Mouse (Mus musculus) lung, embryonic 14.5 days (tissue): Measurements from ENCODE around the gene Ehhadh. TPM values are rescaled to one million over a fixed set of nuclear protein-coding genes. Genes with fewer than 3 reads are reported as not detected.

Experiments used
- ATAC-seq: fragments of 200-750 bp; cut with Nextera tagmentation; 2 replicates; pipeline ENCODE4 v1.8.0; 2017; ENCODE audit warnings: mild to moderate bottlenecking, moderate TSS enrichment, moderate library complexity; ENCODE audit not compliant: insufficient read depth
- DNase-seq: peaks from one replicate; pipeline ENCODE4 v3.0.0-alpha.2; 2015
- H3K27ac ChIP-seq: fragments of 300-500 bp; sonication (generic); 2 replicates; pipeline ENCODE4 v1.5.1; 2014; ENCODE audit warnings: low read depth, mild to moderate bottlenecking, moderate library complexity
- H3K27me3 ChIP-seq: fragments of 300-500 bp; sonication (generic); 2 replicates; pipeline ENCODE4 v1.6.1; 2014; ENCODE audit warnings: low read length, control low read depth; ENCODE audit not compliant: insufficient read depth
- H3K36me3 ChIP-seq: fragments of 300-500 bp; sonication (generic); 2 replicates; pipeline ENCODE4 v1.6.1; 2014; ENCODE audit warnings: control low read depth; ENCODE audit not compliant: insufficient read depth
- H3K4me1 ChIP-seq: fragments of 300-500 bp; sonication (generic); 2 replicates; pipeline ENCODE4 v1.6.1; 2014; ENCODE audit warnings: antibody characterized with exemption, control low read depth; ENCODE audit not compliant: insufficient read depth
- H3K4me2 ChIP-seq: fragments of 300-500 bp; sonication (generic); 2 replicates; pipeline ENCODE4 v1.6.1; 2014; ENCODE audit warnings: mild to moderate bottlenecking
- H3K4me3 ChIP-seq: fragments of 300-500 bp; sonication (generic); 2 replicates; pipeline ENCODE4 v1.5.1; 2014; ENCODE audit warnings: low read depth, low read length
- H3K9ac ChIP-seq: fragments of 300-500 bp; sonication (generic); 2 replicates; pipeline ENCODE4 v1.6.1; 2014
- H3K9me3 ChIP-seq: fragments of 300-500 bp; sonication (generic); 2 replicates; pipeline ENCODE4 v1.6.1; 2016; ENCODE audit warnings: low read depth, low read length, control low read depth
- CTCF ChIP-seq: IDR thresholded peaks from 2 replicates; pipeline ENCODE4 v1.5.1; 2016; ENCODE audit warnings: antibody characterized with exemption, low read depth
- WGBS: fragments of 180-500 bp; shearing (Covaris S2); extraction: QIAGEN DNeasy Blood & Tissue Kit; methylation state at CpG from one replicate; pipeline ENCODE4 v1.1.7; 2014; 5-methylcytosine and 5-hydroxymethylcytosine counted together
- polyA plus RNA-seq: library from polyadenylated mRNA; unstranded; fragments of >200 nt; fragmentation: Nextera tagmentation; extraction: Ambion mirVana; gene quantifications from 2 replicates; pipeline ENCODE4 v1.2.1, GENCODE M21; 2014

Ehhadh gene
- polyA plus RNA-seq, 1 experiment from 2014 or later = 1.6 TPM

GRCm38 (mm10) chr16:21786317-21786716 is 1.3 kb downstream of the Ehhadh start:
- Histone ChIP-seq H3K4me3 (no peak overlapping the region), H3K36me3 (no peaks in the 10 kb centered on the region), H3K4me2 (no peak overlapping the region), H3K9me3 (no peaks in the 10 kb centered on the region), H3K4me1 (no peaks in the 10 kb centered on the region), H3K27ac (no peak overlapping the region), H3K27me3 (no peaks in the 10 kb centered on the region), H3K9ac (no peak overlapping the region)
- no peak for DNase-seq
- ATAC-seq = no peak
- 83% methylated on average over 8 of the region's 8 CpGs for WGBS
- TF ChIP-seq CTCF = no peak

GRCm38 (mm10) chr16:21785000-21785399 is 2.6 kb downstream of the Ehhadh start:
- Histone ChIP-seq H3K27ac (no peak overlapping the region), H3K4me1 (no peaks in the 10 kb centered on the region), H3K4me3 (no peak overlapping the region), H3K27me3 (no peaks in the 10 kb centered on the region), H3K4me2 (no peak overlapping the region), H3K9ac (no peak overlapping the region), H3K36me3 (no peaks in the 10 kb centered on the region), H3K9me3 (no peaks in the 10 kb centered on the region)
- DNase-seq (no peak), ATAC-seq (no peak)
- 67% methylated on average over 4 of the region's 4 CpGs for WGBS
- no peak for TF ChIP-seq CTCF

- TF ChIP-seq CTCF = no peak
- no peak overlapping the region for H3K9ac ChIP-seq
- 29% methylated on average over 2 of the region's 2 CpGs for WGBS
Measured at GRCm38 (mm10) chr16:21782807-21783206, 4.8 kb downstream of the Ehhadh start.

DNA sequence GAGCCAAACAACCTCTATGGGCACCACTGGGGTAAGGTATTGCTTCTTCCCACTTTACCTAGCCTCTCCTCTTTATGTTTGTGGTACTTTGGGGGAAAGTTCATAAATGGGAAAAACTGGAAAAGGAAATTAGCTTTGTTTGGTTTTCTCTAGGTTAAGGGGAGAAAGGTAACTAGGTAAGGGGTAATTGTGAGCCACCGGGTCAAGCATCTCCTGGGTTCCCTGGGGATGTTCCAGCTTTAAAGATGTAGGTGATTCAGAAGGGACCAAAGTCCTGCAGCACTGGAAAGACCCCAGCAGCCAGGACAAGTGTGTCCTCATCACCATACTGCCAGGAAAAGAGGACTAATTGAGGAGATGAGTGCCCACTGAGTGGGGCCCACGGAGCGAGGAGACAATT is 5.7 kb downstream of the Ehhadh start:
- no peak for ATAC-seq
- Histone ChIP-seq H3K36me3 (no peaks in the 10 kb centered on the region), H3K4me3 (no peak overlapping the region), H3K4me1 (no peaks in the 10 kb centered on the region), H3K27ac (no peak overlapping the region), H3K4me2 (no peak overlapping the region), H3K9ac (no peak overlapping the region), H3K27me3 (no peaks in the 10 kb centered on the region), H3K9me3 (no peaks in the 10 kb centered on the region)
- DNase-seq = no peak
- 70% methylated on average over 3 of the region's 3 CpGs for whole genome bisulfite sequencing
- no peak for TF ChIP-seq CTCF

More at GRCm38 (mm10) chr16:21782807-21783206, 4.8 kb downstream of the Ehhadh start:
- H3K27ac ChIP-seq = no peak overlapping the region
- DNase-seq (no peak), ATAC-seq (no peak)
- no peaks in the 10 kb centered on the region for H3K9me3 ChIP-seq
- H3K4me3 ChIP-seq = no peak overlapping the region
- H3K27me3 ChIP-seq = no peaks in the 10 kb centered on the region
- H3K36me3 ChIP-seq = no peaks in the 10 kb centered on the region
- no peaks in the 10 kb centered on the region for H3K4me1 ChIP-seq
- H3K4me2 ChIP-seq = no peak overlapping the region

DNA sequence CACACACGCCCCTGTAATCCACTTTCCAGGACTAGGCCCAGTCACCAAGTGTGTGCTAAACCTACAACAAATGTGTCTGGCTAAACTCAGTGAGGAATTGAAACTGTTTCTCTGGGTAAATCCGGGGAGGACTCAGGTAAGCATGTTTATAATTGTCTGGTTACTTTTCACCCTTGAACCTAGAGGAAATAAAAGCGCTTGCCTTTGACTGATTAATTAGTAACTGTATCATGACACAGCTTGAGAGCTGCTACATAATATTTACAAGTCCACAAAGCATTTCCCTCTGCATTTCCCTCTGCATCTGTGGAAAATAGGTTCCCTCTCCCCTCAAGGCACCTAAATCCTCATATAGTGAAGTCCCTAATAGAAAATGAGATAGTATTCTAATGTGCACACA is 6.3 kb downstream of the Ehhadh start:
- Histone ChIP-seq H3K4me1 (no peaks in the 10 kb centered on the region), H3K27ac (no peak overlapping the region), H3K4me3 (no peak overlapping the region), H3K36me3 (no peaks in the 10 kb centered on the region), H3K27me3 (no peaks in the 10 kb centered on the region), H3K4me2 (no peak overlapping the region), H3K9me3 (no peaks in the 10 kb centered on the region), H3K9ac (no peak overlapping the region)
- ATAC-seq = no peak
- 68% methylated on average over 3 of the region's 3 CpGs for WGBS
- no peak for TF ChIP-seq CTCF
- DNase-seq = no peak

DNA sequence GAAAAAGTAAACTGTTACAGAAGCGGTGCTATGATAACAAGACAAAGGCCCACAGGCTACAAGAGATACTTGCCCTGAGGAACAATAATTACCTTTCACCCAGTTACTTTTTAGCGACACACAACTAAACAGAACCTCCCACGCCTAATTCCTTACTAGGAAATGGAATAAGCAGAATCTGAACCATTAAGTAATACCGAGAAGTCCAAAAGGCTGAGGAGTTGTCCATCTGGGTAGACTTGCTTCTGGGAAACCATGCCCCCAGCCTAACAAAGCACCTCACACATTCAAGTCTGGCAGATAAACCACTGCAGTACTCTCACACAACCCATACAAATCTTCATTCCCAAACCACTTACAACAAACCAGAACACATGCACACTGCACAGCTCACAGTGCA is 8.5 kb downstream of the Ehhadh start:
- TF ChIP-seq CTCF = no peak
- Histone ChIP-seq H3K36me3 (no peaks in the 10 kb centered on the region), H3K4me2 (no peak overlapping the region), H3K9ac (no peak overlapping the region), H3K4me3 (no peak overlapping the region), H3K9me3 (no peaks in the 10 kb centered on the region), H3K27me3 (no peaks in the 10 kb centered on the region), H3K27ac (no peak overlapping the region), H3K4me1 (no peaks in the 10 kb centered on the region)
- DNase-seq (no peak), ATAC-seq (no peak)
- 87% methylated on average over 4 of the region's 4 CpGs for WGBS

DNA sequence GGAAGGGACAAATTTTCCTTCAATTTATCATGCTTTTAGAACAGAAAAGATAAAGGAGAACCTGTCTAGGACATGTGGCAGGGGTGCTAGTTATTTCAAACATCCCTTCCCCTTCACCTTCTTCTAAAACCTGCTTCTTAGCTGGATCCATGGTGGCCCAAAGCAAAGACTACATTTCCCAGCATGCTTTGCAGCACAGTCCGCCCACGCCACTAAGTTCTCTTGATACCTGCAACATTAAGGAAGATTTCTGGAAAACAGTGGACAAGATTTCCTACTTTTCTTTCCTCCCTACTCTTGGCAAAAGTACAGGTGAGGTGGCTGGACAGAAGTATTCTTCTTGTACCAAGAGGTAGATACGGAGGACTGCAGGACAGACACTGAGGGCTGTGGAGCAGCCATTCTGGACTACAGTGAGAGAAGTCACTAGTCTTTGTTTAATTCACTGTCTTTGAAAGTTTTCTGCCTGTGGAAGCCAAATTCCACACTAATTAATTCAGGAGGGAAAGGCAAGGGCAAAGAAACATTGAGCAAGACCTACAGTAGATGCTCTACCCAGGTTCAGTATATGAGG is 9.2 kb downstream of the Ehhadh start:
- H3K9me3 ChIP-seq = no peaks in the 10 kb centered on the region
- ATAC-seq = no peak
- no peak for TF ChIP-seq CTCF
- H3K4me2 ChIP-seq = 0 out of 2 replicates have a peak overlapping the region, but pooled peaks have one; percentile 28
- no peaks in the 10 kb centered on the region for H3K4me1 ChIP-seq
- DNase-seq = peak; percentile 55
- H3K27ac ChIP-seq = no peak overlapping the region
- no peak overlapping the region for H3K9ac ChIP-seq
- H3K27me3 ChIP-seq = no peaks in the 10 kb centered on the region
- no peaks in the 10 kb centered on the region for H3K36me3 ChIP-seq
- 37% methylated on average over 3 of the region's 3 CpGs for WGBS
- peak overlapping the region; percentile 20; the same call in 1 of the 2 replicates for H3K4me3 ChIP-seq

- Histone ChIP-seq H3K4me1 (no peaks in the 10 kb centered on the region), H3K27me3 (no peaks in the 10 kb centered on the region), H3K4me2 (no peak overlapping the region), H3K4me3 (no peak overlapping the region), H3K9ac (no peak overlapping the region), H3K27ac (no peak overlapping the region), H3K9me3 (no peaks in the 10 kb centered on the region), H3K36me3 (no peaks in the 10 kb centered on the region)
- DNase-seq (no peak), ATAC-seq (no peak)
- WGBS = 86% methylated on average over 4 of the region's 4 CpGs
- TF ChIP-seq CTCF = no peak
Measured at GRCm38 (mm10) chr16:21774725-21775124, 12.9 kb downstream of the Ehhadh start.
